Mouse (Mus musculus) forelimb bud, embryonic 11.5 days (tissue): ENCODE results near the gene Gm14692.
"Not testable (repeated sequence)": the region's sequence is repeated elsewhere in the genome, so short reads cannot be mapped to it uniquely, and the experiment has no call there.

Experiments used
- DNase-seq: peaks from one replicate; pipeline ENCODE4 v3.0.0-alpha.2; 2012; ENCODE audit warnings: low read depth, low spot score

Gene Gm14692

DNA sequence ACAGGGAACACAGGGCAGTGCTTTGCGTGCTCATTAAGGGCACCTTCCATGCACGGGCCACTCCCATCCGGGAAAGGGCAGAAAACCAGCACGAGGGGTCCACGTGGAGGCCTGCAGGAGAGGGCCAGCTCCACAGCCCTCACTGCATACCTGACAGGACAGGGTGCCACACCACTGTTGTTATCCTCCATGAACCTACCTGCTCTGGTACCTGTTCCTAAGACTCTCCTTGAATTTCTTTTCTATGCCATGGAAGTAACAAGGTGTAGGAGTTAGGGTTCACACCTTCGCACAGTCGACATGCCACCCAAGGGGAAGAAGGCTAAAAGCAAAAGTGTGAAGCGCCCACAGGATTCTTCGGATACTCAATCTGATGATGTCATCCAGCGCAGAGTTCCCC is at the start of gene Gm14692:
Gm14692 (plus strand) TSS at position 301 of the 400 bp plus-strand sequence.
- DNase-seq, result not testable (repeated sequence)

DNA sequence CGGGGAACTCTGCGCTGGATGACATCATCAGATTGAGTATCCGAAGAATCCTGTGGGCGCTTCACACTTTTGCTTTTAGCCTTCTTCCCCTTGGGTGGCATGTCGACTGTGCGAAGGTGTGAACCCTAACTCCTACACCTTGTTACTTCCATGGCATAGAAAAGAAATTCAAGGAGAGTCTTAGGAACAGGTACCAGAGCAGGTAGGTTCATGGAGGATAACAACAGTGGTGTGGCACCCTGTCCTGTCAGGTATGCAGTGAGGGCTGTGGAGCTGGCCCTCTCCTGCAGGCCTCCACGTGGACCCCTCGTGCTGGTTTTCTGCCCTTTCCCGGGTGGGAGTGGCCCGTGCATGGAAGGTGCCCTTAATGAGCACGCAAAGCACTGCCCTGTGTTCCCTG is 2.0 kb upstream of the Gm14692 start, which contains the start of gene Gm1140:
Gm1140 (minus strand) TSS at position 101 of the 400 bp plus-strand sequence.
- DNase-seq, result not testable (repeated sequence)
